Mouse (Mus musculus): ENCODE results near the gene Rhot2.

- TF ChIP-seq CTCF (IDR thresholded peaks at IDR 0.05; ENCODE audit: borderline replicate concordance, insufficient read depth, low read depth, low read length) = no peak
- TF ChIP-seq POLR2A (IDR thresholded peaks at IDR 0.05; ENCODE audit: borderline replicate concordance, insufficient read depth, low read length) = no peak
These were observed 52.0 kb downstream of the Rhot2 start, which contains the start of gene Fam173a for GRCm38 (mm10) chr17:25792615-25793014.
